Mouse (Mus musculus): ENCODE data around the gene Bcas1.

DNA sequence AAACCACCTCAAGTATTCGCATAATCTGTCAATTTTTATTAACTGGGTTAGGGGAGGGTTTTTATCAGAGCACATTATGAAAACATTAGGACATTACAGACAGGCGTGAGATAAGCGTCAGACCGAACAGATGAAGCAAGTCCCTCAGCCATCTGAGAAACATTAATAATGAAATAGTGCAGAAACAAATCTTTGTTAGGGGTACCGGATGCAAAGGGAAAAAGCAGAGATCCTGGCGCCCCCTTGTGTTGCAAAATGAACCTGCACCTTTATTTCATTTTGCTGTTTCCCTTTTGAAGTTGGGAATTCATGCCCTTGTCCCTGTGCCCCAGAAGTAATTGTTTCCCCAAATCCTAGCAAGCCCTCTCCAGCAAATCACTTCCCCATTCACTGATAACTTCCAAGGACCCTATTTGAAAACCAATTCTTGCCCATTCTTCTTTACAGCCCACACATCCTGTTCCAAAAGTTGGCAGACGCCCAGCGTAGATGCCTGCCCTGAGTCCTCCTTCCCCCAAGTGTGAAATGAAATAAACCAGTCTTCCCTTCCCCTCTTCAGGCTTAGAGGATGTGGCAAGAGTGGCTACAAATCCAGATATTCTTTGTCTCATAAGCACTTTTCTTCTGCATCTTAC is 80.4 kb downstream of the Bcas1 start:
- peak; percentile 14 for TF ChIP-seq CTCF (IDR thresholded peaks at IDR 0.05; ENCODE audit: low read depth, low read length)
- no peak for TF ChIP-seq POLR2A (IDR thresholded peaks at IDR 0.05; ENCODE audit: insufficient read depth, low read length)
- no peak for TF ChIP-seq EP300 (IDR thresholded peaks at IDR 0.05; ENCODE audit: insufficient read depth, low read depth, low read length)
